Mouse (Mus musculus) stomach, postnatal 0 days (tissue): ENCODE measurements at regions not wholly inside any gene's neighbourhood (a gene's known extent, or its start where the extent isn't known, plus 50 kb on each side); places are given as distances from the start of the nearest gene placed in this dataset.

ENCODE experiments used
- CTCF ChIP-seq: IDR thresholded peaks from 2 replicates; pipeline ENCODE4 v1.5.1; 2016; ENCODE audit warnings: antibody characterized with exemption, low read depth, mild to moderate bottlenecking, moderate library complexity
- EP300 ChIP-seq: optimal IDR thresholded peaks from 2 replicates; pipeline ENCODE3; 2016; ENCODE audit warnings: antibody characterized with exemption

GRCm38 (mm10) chr3:101164771-101165170, 54.7 kb upstream of the Ptgfrn start:
- no peak for TF ChIP-seq CTCF
- no peak for TF ChIP-seq EP300
